ENCODE assay signal across 11 mouse cellular contexts in the genomic region with DNA sequence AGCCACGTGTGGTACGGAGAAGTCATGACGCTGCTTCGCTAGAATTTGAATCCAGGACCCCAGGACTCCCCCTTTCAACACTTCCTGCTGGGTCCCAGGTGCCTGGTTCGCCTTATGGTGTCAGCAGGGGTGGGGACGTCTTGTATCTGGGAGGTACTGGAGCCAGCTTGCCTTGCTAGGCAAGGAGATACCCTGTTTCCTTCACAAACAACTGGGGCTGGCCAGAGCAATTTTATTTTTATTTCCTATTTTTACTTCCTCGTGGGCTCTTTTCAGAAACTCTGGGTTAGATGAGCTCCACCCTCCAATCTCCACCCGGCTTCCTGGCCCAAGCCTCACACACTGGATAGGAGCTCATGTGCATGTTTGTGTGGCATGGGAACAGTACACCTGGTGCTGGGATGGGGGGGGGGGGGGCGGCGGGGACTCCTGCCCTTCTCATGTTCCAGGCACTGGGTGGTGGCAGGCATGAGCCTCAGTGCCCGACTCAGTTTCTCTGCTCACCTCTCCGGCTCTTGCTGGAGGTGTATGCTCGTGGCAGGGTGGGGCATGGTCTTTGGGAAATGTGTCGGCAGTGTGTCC. TPM values are rescaled to one million over a fixed set of nuclear protein-coding genes. Genes with fewer than 3 reads are reported as not detected.
DNase-seq lines count a peak whose midpoint lies in the region; ATAC-seq and TF ChIP-seq lines count a peak whose summit lies in the region.
"Had no signal": no experiment of that assay in that cellular context is flagged by ENCODE, and none has a peak within 500 bp of the region (broad histone marks: within the 10 kb centered on the region; RNA-seq: fewer than 3 reads in every experiment).

No protein-coding gene starts in this region.

- peaks cover 47% of the 10 kb centered on the region for H3K4me1 ChIP-seq in forebrain, embryonic 10.5 days
- H3K4me1 ChIP-seq in forebrain, embryonic 12.5 days = peaks cover 32% of the 10 kb centered on the region
- H3K4me1 ChIP-seq in kidney, postnatal 0 days (replicated peaks; ENCODE audit: insufficient read depth, low read length) = peaks cover 35% of the 10 kb centered on the region
- peaks cover 79% of the 10 kb centered on the region for H3K4me1 ChIP-seq in heart, postnatal 0 days (ENCODE audit: control insufficient read depth, insufficient read depth)
- H3K4me1 ChIP-seq in forebrain, embryonic 16.5 days (replicated peaks; ENCODE audit: control insufficient read depth, insufficient read depth, low read length) = no peaks in the 10 kb centered on the region

- peak overlapping the region; percentile 12; the same call in 1 of the 2 replicates for H3K27ac ChIP-seq in forebrain, embryonic 10.5 days
- H3K27ac ChIP-seq in forebrain, embryonic 12.5 days = no peak overlapping the region
- H3K27ac ChIP-seq in kidney, postnatal 0 days = peak overlapping the region; percentile 19; the same call in 1 of the 2 replicates
- peak overlapping the region; percentile 75 for H3K27ac ChIP-seq in heart, postnatal 0 days (ENCODE audit: low read depth)
- no peak overlapping the region for H3K27ac ChIP-seq in forebrain, embryonic 16.5 days (ENCODE audit: low read length)
- H3K27ac ChIP-seq: midbrain, embryonic 15.5 days had no signal

- no peak overlapping the region for H3K4me3 ChIP-seq in forebrain, embryonic 10.5 days
- H3K4me3 ChIP-seq in forebrain, embryonic 12.5 days (replicated peaks) = no peak overlapping the region
- H3K4me3 ChIP-seq in kidney, postnatal 0 days (replicated peaks; ENCODE audit: low read depth, low read length) = no peak overlapping the region
- H3K4me3 ChIP-seq in heart, postnatal 0 days (ENCODE audit: low read depth, low read length) = no peak overlapping the region
- H3K4me3 ChIP-seq in forebrain, embryonic 16.5 days (replicated peaks; ENCODE audit: low read length) = no peak overlapping the region
- H3K4me3 ChIP-seq: midbrain, embryonic 15.5 days had no signal

- H3K27me3 ChIP-seq in forebrain, embryonic 10.5 days (ENCODE audit: poor library complexity, severe bottlenecking) = no peaks in the 10 kb centered on the region
- H3K27me3 ChIP-seq in forebrain, embryonic 12.5 days = no peaks in the 10 kb centered on the region; the same call in 1 of the 2 replicates
- no peaks in the 10 kb centered on the region for H3K27me3 ChIP-seq in kidney, postnatal 0 days (ENCODE audit: insufficient read depth, low read length)
- no peaks in the 10 kb centered on the region for H3K27me3 ChIP-seq in heart, postnatal 0 days (ENCODE audit: control insufficient read depth, insufficient read depth, low read length)
- no peaks in the 10 kb centered on the region for H3K27me3 ChIP-seq in forebrain, embryonic 16.5 days (replicated peaks; ENCODE audit: control insufficient read depth, insufficient read depth, low read length)
- H3K27me3 ChIP-seq: midbrain, embryonic 15.5 days had no signal

- no peak for ATAC-seq in forebrain, embryonic 12.5 days (ENCODE audit: low FRiP score)
- no peak for ATAC-seq in kidney, postnatal 0 days (replicated peaks; ENCODE audit: low FRiP score, low read depth)
- ATAC-seq in heart, postnatal 0 days (ENCODE audit: insufficient read depth, low read depth) = no peak
- ATAC-seq in megakaryocyte, adult 5-6 weeks (ENCODE audit: poor library complexity, severe bottlenecking) = peak; percentile 14; the same call in 1 of the 2 replicates
- no peak for ATAC-seq in forebrain, embryonic 16.5 days
- ATAC-seq: midbrain, embryonic 15.5 days had no signal

- H3K4me2 ChIP-seq in forebrain, embryonic 12.5 days = no peak overlapping the region
- no peak overlapping the region for H3K4me2 ChIP-seq in kidney, postnatal 0 days (ENCODE audit: low read length)
- 0 out of 2 replicates have a peak overlapping the region, but pooled peaks have one; percentile 3 for H3K4me2 ChIP-seq in heart, postnatal 0 days (ENCODE audit: low read depth, low read length)
- H3K4me2 ChIP-seq in forebrain, embryonic 16.5 days (ENCODE audit: low read length) = no peak overlapping the region
- H3K4me2 ChIP-seq: midbrain, embryonic 15.5 days had no signal

- no peak for TF ChIP-seq CTCF in kidney, postnatal 0 days (IDR thresholded peaks at IDR 0.05; ENCODE audit: low read depth)
- no peak for TF ChIP-seq CTCF in heart, postnatal 0 days (IDR thresholded peaks at IDR 0.05; ENCODE audit: low read depth)

- DNase-seq in forebrain, embryonic 10.5 days (ENCODE audit: extremely low spot score, low spot score) = no peak
- no peak for DNase-seq in kidney, postnatal 0 days (ENCODE audit: low spot score)
- DNase-seq in kidney, adult 18-20 months = no peak
- no peak for DNase-seq in heart, postnatal 0 days (ENCODE audit: low spot score)
- no peak for DNase-seq in layer of hippocampus, postnatal 10 days (ENCODE audit: low spot score in 2 of 2)
- DNase-seq: adrenal gland, adult 8-10 months; cerebellum, adult 9-10 months had no signal

- H3K36me3 ChIP-seq in forebrain, embryonic 10.5 days (replicated peaks) = no peaks in the 10 kb centered on the region
- no peaks in the 10 kb centered on the region for H3K36me3 ChIP-seq in forebrain, embryonic 12.5 days (replicated peaks)
- no peaks in the 10 kb centered on the region for H3K36me3 ChIP-seq in kidney, postnatal 0 days (ENCODE audit: insufficient read depth, low read length)
- H3K36me3 ChIP-seq in heart, postnatal 0 days (replicated peaks; ENCODE audit: control insufficient read depth, insufficient read depth, low read length) = no peaks in the 10 kb centered on the region
- H3K36me3 ChIP-seq in forebrain, embryonic 16.5 days (ENCODE audit: control insufficient read depth, insufficient read depth) = no peaks in the 10 kb centered on the region
- H3K36me3 ChIP-seq: midbrain, embryonic 15.5 days had no signal

- H3K9me3 ChIP-seq in forebrain, embryonic 10.5 days = no peaks in the 10 kb centered on the region
- no peaks in the 10 kb centered on the region for H3K9me3 ChIP-seq in forebrain, embryonic 12.5 days
- H3K9me3 ChIP-seq in kidney, postnatal 0 days (replicated peaks; ENCODE audit: low read length) = no peaks in the 10 kb centered on the region
- H3K9me3 ChIP-seq in heart, postnatal 0 days (replicated peaks; ENCODE audit: control insufficient read depth, low read length) = no peaks in the 10 kb centered on the region
- H3K9me3 ChIP-seq in forebrain, embryonic 16.5 days (ENCODE audit: control insufficient read depth, low read length) = no peaks in the 10 kb centered on the region
- H3K9me3 ChIP-seq: midbrain, embryonic 15.5 days had no signal

- no peak for TF ChIP-seq EP300 in heart, postnatal 0 days (IDR thresholded peaks at IDR 0.05; ENCODE audit: low read depth)

- no peak overlapping the region for H3K9ac ChIP-seq in forebrain, embryonic 12.5 days
- H3K9ac ChIP-seq in kidney, postnatal 0 days (ENCODE audit: low read depth, low read length) = no peak overlapping the region
- H3K9ac ChIP-seq in heart, postnatal 0 days (replicated peaks; ENCODE audit: low read depth, low read length) = no peak overlapping the region
- no peak overlapping the region for H3K9ac ChIP-seq in forebrain, embryonic 16.5 days (replicated peaks; ENCODE audit: low read depth, low read length)
- H3K9ac ChIP-seq: midbrain, embryonic 15.5 days had no signal

- 77% methylated on average over 14 of the region's 14 CpGs for WGBS in forebrain, embryonic 10.5 days
- 77% methylated on average over 14 of the region's 14 CpGs for WGBS in forebrain, embryonic 12.5 days
- 60% methylated on average over 14 of the region's 14 CpGs for whole genome bisulfite sequencing in kidney, postnatal 0 days
- 70% methylated on average over 14 of the region's 14 CpGs for WGBS in heart, postnatal 0 days
- 72% methylated on average over 14 of the region's 14 CpGs for WGBS in forebrain, embryonic 16.5 days

RNA-seq across cellular contexts. Expression of gene Rxra, which starts 15.0 kb away (rescaled TPM):
- 7.7 and 7.8 TPM in 2 replicates for polyA plus RNA-seq in forebrain, embryonic 10.5 days (2016; fragmentation: Nextera tagmentation; extraction: Ambion mirVana)
- polyA plus RNA-seq in forebrain, embryonic 12.5 days (2016; fragmentation: Nextera tagmentation; extraction: Ambion mirVana) = 6.7 and 7.8 TPM in 2 replicates
- 9.4 and 9.6 TPM in 2 replicates for polyA plus RNA-seq in kidney, postnatal 0 days (2015; fragmentation: Nextera tagmentation; extraction: Ambion mirVana)
- 56.9 and 81.7 TPM in 2 replicates for total RNA-seq in heart, postnatal 0 days (2014; rRNA removed; ENCODE audit: low replicate concordance)
- polyA plus RNA-seq in heart, postnatal 0 days (2015; fragmentation: Nextera tagmentation; extraction: Ambion mirVana) = 4.9 and 5.5 TPM in 2 replicates
- total RNA-seq in megakaryocyte, adult 5-6 weeks (2015) = 15.4 and 16.1 TPM in 2 replicates
- total RNA-seq in megakaryocyte, adult 5-6 weeks (2017) = 16.8 and 17.0 TPM in 2 replicates
- total RNA-seq in layer of hippocampus, postnatal 10 days (2021) = 10 to 100 TPM; 13.4 to 14.2 TPM
- 2.4 and 3.4 TPM in 2 replicates for polyA plus RNA-seq in forebrain, embryonic 16.5 days (2015; fragmentation: Nextera tagmentation; extraction: Ambion mirVana)

Comparison
In these comparisons a context has a peak if more than half of its experiments do, and no peak if none do; other contexts are left out.
1. H3K27ac ChIP-seq: peak in forebrain, embryonic 10.5 days (single experiment), kidney, postnatal 0 days (single experiment) and heart, postnatal 0 days (single experiment); none in forebrain, embryonic 12.5 days (single experiment) and forebrain, embryonic 16.5 days (single experiment).